Mouse (Mus musculus) ES-E14 (cell line): ENCODE data around the gene Slc39a9.

Source experiments
- CHD2 ChIP-seq: IDR thresholded peaks from 2 replicates; pipeline ENCODE4 v1.6.1; 2014; ENCODE audit warnings: mild to moderate bottlenecking, low read depth, low read length, inconsistent platforms
- HCFC1 ChIP-seq: IDR thresholded peaks from 2 replicates; pipeline ENCODE4 v1.6.1; 2012; ENCODE audit warnings: low read length, inconsistent platforms, borderline replicate concordance; ENCODE audit not compliant: insufficient read depth
- MAFK ChIP-seq: IDR thresholded peaks from 2 replicates; pipeline ENCODE4 v1.6.1; 2014; ENCODE audit warnings: mild to moderate bottlenecking, low read depth, low read length, inconsistent platforms; ENCODE audit not compliant: insufficient read depth
- ZC3H11A ChIP-seq: IDR thresholded peaks from 2 replicates; pipeline ENCODE4 v1.6.1; 2012; ENCODE audit warnings: low read depth, mild to moderate bottlenecking, inconsistent platforms, low read length, borderline replicate concordance
- ZNF384 ChIP-seq: IDR thresholded peaks from 2 replicates; pipeline ENCODE4 v1.6.1; 2012; ENCODE audit warnings: low read depth, low read length, inconsistent platforms

GRCm38 (mm10) chr12:80683554-80683953 lies 39.9 kb downstream of the Slc39a9 start:
- TF ChIP-seq MAFK = no peak
- no peak for TF ChIP-seq CHD2
- no peak for TF ChIP-seq ZNF384
- TF ChIP-seq HCFC1 = no peak
- no peak for TF ChIP-seq ZC3H11A
